Mouse (Mus musculus): Measurements from ENCODE around the gene Olfr1168.
"Not testable (repeated sequence)": the region's sequence is repeated elsewhere in the genome, so short reads cannot be mapped to it uniquely, and the experiment has no call there.

Olfr1168 gene

DNA sequence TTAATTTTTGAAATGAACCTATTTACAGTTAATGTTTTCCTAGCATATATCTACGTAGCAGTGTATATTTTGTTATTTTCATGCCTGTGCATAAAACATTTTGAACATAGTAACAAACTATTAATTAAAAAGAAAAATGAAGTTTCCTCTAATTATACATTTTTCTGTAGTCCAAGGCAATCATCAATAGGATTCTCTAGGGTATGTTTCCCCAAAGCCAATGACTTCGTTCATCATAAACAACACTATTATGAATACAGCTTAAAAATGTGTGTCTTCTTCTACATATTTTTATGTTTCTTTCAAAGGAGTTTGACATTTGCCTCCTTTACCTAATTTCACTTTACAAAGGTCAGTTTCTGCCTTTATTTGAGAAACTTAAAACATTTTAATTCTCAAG, at the start of gene Olfr1168:
Olfr1168 (plus strand) TSS at position 301 of the 400 bp plus-strand sequence.
- no peak for DNase-seq (ENCODE audit: low spot score)

DNA sequence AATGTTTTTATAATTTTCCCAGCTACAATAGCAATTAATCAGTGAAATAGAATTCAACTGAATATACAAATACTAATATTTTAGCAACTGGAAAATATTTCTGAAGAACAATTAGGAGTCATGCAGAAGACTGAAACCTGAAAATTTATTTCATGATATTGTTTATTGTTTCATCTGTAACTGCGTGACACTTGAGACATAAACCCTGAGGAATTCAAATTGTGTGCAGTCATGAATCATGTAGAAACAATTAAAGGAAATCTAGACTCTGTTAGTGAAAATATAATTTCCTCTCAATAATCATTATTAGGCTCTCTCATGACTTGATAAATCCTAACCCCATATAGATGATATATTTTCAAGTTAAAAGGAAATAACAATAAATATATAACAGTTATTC, 26.6 kb upstream of the Olfr1168 start, which contains the start of gene Olfr1167:
Olfr1167 (minus strand) TSS at position 101 of the 400 bp plus-strand sequence.
- not testable (repeated sequence) for DNase-seq (ENCODE audit: low spot score)

DNA sequence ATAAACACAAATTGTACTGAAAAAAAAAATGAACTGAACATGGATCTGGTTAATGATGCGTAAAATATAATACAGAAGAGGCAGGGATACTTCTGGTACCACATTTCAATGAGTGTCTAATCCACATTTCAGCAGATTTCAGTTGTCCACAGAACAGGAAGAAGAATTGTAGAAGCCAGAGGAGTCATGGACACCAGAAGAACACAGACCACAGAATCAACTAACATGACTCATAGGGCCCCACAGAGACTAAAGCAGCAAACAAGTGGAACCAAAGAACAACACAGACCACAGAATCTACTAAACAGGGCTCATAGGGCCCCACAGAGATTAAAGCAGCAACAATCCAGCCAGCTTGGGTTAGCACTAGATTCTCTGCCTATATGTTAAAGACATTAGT, 39.1 kb downstream of the Olfr1168 start:
- DNase-seq (ENCODE audit: low spot score) = no peak

DNA sequence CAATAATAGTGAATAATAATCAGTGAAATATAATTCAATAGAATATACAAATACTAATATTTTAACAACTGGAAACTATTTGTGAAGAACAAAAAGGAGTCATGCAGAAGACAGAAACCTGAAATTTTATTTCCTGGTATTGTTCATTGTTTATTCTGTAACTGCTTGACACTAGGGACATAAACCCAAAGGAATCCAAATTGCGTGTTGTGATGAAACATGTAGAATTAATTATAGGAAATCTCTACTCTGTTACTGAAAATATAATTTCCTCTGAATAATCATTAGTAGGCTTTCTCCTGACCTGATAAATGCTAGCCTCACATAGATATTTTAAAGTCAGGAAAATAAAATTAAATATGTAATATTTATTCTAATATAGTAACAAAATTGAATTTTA, 46.6 kb downstream of the Olfr1168 start, which contains the start of gene Olfr1170:
Olfr1170 (minus strand) TSS at position 101 of the 400 bp plus-strand sequence.
- DNase-seq (ENCODE audit: low spot score) = no peak
